ENCODE assay signal across 12 mouse cellular contexts in the genomic region with DNA sequence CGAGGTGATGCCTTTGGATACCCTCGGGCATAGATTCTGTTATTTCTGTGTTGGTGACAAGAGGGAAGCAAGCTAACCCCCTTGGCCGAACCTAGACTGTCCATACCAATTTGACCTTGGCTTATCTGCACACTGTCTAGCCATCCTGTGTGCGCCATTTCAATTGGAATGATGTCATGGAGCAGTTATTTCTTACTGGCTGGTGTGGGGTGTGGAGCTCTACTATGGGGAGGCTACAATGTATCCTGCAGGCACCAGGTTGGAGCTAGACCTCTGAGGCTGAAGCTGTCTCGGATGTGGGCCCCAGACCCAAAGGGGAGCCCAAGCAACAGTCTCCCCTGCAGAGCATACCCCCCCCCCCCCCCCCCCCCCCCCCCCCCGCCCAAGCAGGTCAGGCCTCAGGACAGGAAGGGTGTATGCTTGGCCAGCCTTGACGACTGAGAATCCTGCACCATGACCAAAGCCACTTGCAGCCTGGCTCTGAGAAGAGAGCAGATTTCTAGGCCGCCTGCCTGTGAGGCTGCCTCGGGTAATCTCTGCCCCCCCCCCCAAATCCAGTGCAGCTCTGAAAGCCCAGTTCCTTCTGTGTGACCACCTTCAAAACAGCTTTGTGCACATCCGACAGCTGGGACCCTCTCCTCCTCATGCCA. TPM values are rescaled to one million over a fixed set of nuclear protein-coding genes. Genes with fewer than 3 reads are reported as not detected.
A peak's percentile ranks its signal among the peaks of the same experiment; 100 is the strongest.
DNase-seq lines count a peak whose midpoint lies in the region; ATAC-seq and TF ChIP-seq lines count a peak whose summit lies in the region.
"Had no signal": no experiment of that assay in that cellular context is flagged by ENCODE, and none has a peak within 500 bp of the region (broad histone marks: within the 10 kb centered on the region; RNA-seq: fewer than 3 reads in every experiment).

Prrx2 (plus strand) TSS at position 600 of the 650 bp plus-strand sequence.

- peaks cover 7% of the 10 kb centered on the region for H3K4me1 ChIP-seq in forebrain, embryonic 11.5 days (replicated peaks; ENCODE audit: control insufficient read depth, insufficient read depth, low read length)
- peaks cover 10% of the 10 kb centered on the region for H3K4me1 ChIP-seq in forebrain, embryonic 14.5 days (ENCODE audit: control insufficient read depth, insufficient read depth, low read length)
- peaks cover 3% of the 10 kb centered on the region; the same call in 1 of the 2 replicates for H3K4me1 ChIP-seq in hindbrain, embryonic 11.5 days (replicated peaks; ENCODE audit: control insufficient read depth, insufficient read depth, low read length)
- H3K4me1 ChIP-seq in hindbrain, embryonic 14.5 days (replicated peaks; ENCODE audit: control insufficient read depth, insufficient read depth, low read length), result peaks cover 3% of the 10 kb centered on the region; the same call in 1 of the 2 replicates
- peaks cover 11% of the 10 kb centered on the region for H3K4me1 ChIP-seq in stomach, embryonic 15.5 days
- 0 out of 2 replicates have a peak, but pooled peaks cover 3% of the 10 kb centered on the region for H3K4me1 ChIP-seq in stomach, postnatal 0 days (replicated peaks; ENCODE audit: control insufficient read depth, insufficient read depth)
- H3K4me1 ChIP-seq in limb, embryonic 15.5 days, result peaks cover 44% of the 10 kb centered on the region

- no peak within 1 kb of the TSS for H3K4me2 ChIP-seq in forebrain, embryonic 11.5 days (ENCODE audit: low read depth, low read length, severe bottlenecking)
- H3K4me2 ChIP-seq in forebrain, embryonic 14.5 days (ENCODE audit: low read length), result no peak within 1 kb of the TSS
- H3K4me2 ChIP-seq in hindbrain, embryonic 11.5 days (replicated peaks; ENCODE audit: low read depth, low read length), result no peak within 1 kb of the TSS
- no peak within 1 kb of the TSS for H3K4me2 ChIP-seq in hindbrain, embryonic 14.5 days (replicated peaks)
- no peak within 1 kb of the TSS for H3K4me2 ChIP-seq in stomach, embryonic 15.5 days
- H3K4me2 ChIP-seq in stomach, postnatal 0 days (replicated peaks; ENCODE audit: low read depth), result no peak within 1 kb of the TSS
- H3K4me2 ChIP-seq in limb, embryonic 15.5 days, result peak within 1 kb of the TSS; percentile 1; the same call in 1 of the 2 replicates

- H3K27ac ChIP-seq in forebrain, embryonic 11.5 days (ENCODE audit: low read depth, low read length), result peak within 1 kb of the TSS; percentile 70
- no peak within 1 kb of the TSS for H3K27ac ChIP-seq in forebrain, embryonic 14.5 days (ENCODE audit: low read depth, low read length)
- H3K27ac ChIP-seq in hindbrain, embryonic 11.5 days (ENCODE audit: low read depth, low read length), result no peak within 1 kb of the TSS; the same call in 1 of the 2 replicates
- H3K27ac ChIP-seq in hindbrain, embryonic 14.5 days, result no peak within 1 kb of the TSS
- H3K27ac ChIP-seq in stomach, embryonic 15.5 days, result peak within 1 kb of the TSS; percentile 23; the same call in 1 of the 2 replicates
- no peak within 1 kb of the TSS for H3K27ac ChIP-seq in stomach, postnatal 0 days (replicated peaks)
- peak within 1 kb of the TSS; percentile 93 for H3K27ac ChIP-seq in limb, embryonic 15.5 days
- H3K27ac ChIP-seq: liver, embryonic 14.5 days had no signal

- no peak within 1 kb of the TSS for H3K9ac ChIP-seq in forebrain, embryonic 11.5 days (ENCODE audit: low read length)
- no peak within 1 kb of the TSS for H3K9ac ChIP-seq in forebrain, embryonic 14.5 days (ENCODE audit: low read length)
- no peak within 1 kb of the TSS for H3K9ac ChIP-seq in hindbrain, embryonic 11.5 days (ENCODE audit: low read depth, low read length)
- H3K9ac ChIP-seq in hindbrain, embryonic 14.5 days, result no peak within 1 kb of the TSS
- no peak within 1 kb of the TSS for H3K9ac ChIP-seq in stomach, embryonic 15.5 days
- no peak within 1 kb of the TSS for H3K9ac ChIP-seq in stomach, postnatal 0 days (ENCODE audit: low read length)
- H3K9ac ChIP-seq in limb, embryonic 15.5 days, result no peak within 1 kb of the TSS
- H3K9ac ChIP-seq: liver, embryonic 14.5 days had no signal

- no peaks in the 10 kb centered on the region for H3K36me3 ChIP-seq in forebrain, embryonic 11.5 days (ENCODE audit: control insufficient read depth, insufficient read depth, low read length)
- no peaks in the 10 kb centered on the region for H3K36me3 ChIP-seq in forebrain, embryonic 14.5 days (ENCODE audit: control insufficient read depth, insufficient read depth, low read length)
- no peaks in the 10 kb centered on the region for H3K36me3 ChIP-seq in hindbrain, embryonic 11.5 days (ENCODE audit: control insufficient read depth, insufficient read depth, low read length)
- no peaks in the 10 kb centered on the region for H3K36me3 ChIP-seq in hindbrain, embryonic 14.5 days (replicated peaks; ENCODE audit: control insufficient read depth, insufficient read depth)
- no peaks in the 10 kb centered on the region for H3K36me3 ChIP-seq in stomach, embryonic 15.5 days
- H3K36me3 ChIP-seq in stomach, postnatal 0 days (ENCODE audit: control insufficient read depth, insufficient read depth, low read length), result no peaks in the 10 kb centered on the region
- no peaks in the 10 kb centered on the region for H3K36me3 ChIP-seq in limb, embryonic 15.5 days

- no peaks in the 10 kb centered on the region for H3K9me3 ChIP-seq in forebrain, embryonic 11.5 days (ENCODE audit: control insufficient read depth, low read length)
- no peaks in the 10 kb centered on the region for H3K9me3 ChIP-seq in forebrain, embryonic 14.5 days (replicated peaks; ENCODE audit: control insufficient read depth, low read length)
- no peaks in the 10 kb centered on the region for H3K9me3 ChIP-seq in hindbrain, embryonic 11.5 days (ENCODE audit: control insufficient read depth, low read length)
- no peaks in the 10 kb centered on the region for H3K9me3 ChIP-seq in hindbrain, embryonic 14.5 days (ENCODE audit: control insufficient read depth, low read length)
- H3K9me3 ChIP-seq in stomach, embryonic 15.5 days, result no peaks in the 10 kb centered on the region
- H3K9me3 ChIP-seq in stomach, postnatal 0 days (ENCODE audit: control insufficient read depth, low read length), result no peaks in the 10 kb centered on the region
- H3K9me3 ChIP-seq in limb, embryonic 15.5 days, result no peaks in the 10 kb centered on the region

- no peak for TF ChIP-seq CTCF in stomach, postnatal 0 days (IDR thresholded peaks at IDR 0.05; ENCODE audit: low read depth)

- no peak within 1 kb of the TSS for H3K4me3 ChIP-seq in forebrain, embryonic 11.5 days (ENCODE audit: low read depth, low read length)
- no peak within 1 kb of the TSS for H3K4me3 ChIP-seq in forebrain, embryonic 14.5 days (ENCODE audit: low read depth, low read length)
- no peak within 1 kb of the TSS for H3K4me3 ChIP-seq in hindbrain, embryonic 11.5 days (ENCODE audit: low read depth, low read length)
- H3K4me3 ChIP-seq in hindbrain, embryonic 14.5 days (replicated peaks; ENCODE audit: low read length), result no peak within 1 kb of the TSS
- no peak within 1 kb of the TSS for H3K4me3 ChIP-seq in stomach, embryonic 15.5 days (replicated peaks)
- no peak within 1 kb of the TSS for H3K4me3 ChIP-seq in stomach, postnatal 0 days (ENCODE audit: low read depth, low read length)
- no peak within 1 kb of the TSS for H3K4me3 ChIP-seq in limb, embryonic 15.5 days

- no peak for TF ChIP-seq EP300 in stomach, postnatal 0 days (optimal IDR thresholded peaks at IDR 0.05)

- no peaks in the 10 kb centered on the region for H3K27me3 ChIP-seq in forebrain, embryonic 11.5 days (ENCODE audit: control insufficient read depth, insufficient read depth, low read length)
- H3K27me3 ChIP-seq in forebrain, embryonic 14.5 days (replicated peaks; ENCODE audit: control insufficient read depth, insufficient read depth, low read length), result no peaks in the 10 kb centered on the region
- H3K27me3 ChIP-seq in hindbrain, embryonic 11.5 days (ENCODE audit: control insufficient read depth, insufficient read depth, low read length), result no peaks in the 10 kb centered on the region
- H3K27me3 ChIP-seq in hindbrain, embryonic 14.5 days (ENCODE audit: control insufficient read depth, insufficient read depth, low read length), result no peaks in the 10 kb centered on the region
- H3K27me3 ChIP-seq in stomach, embryonic 15.5 days (replicated peaks), result no peaks in the 10 kb centered on the region
- no peaks in the 10 kb centered on the region for H3K27me3 ChIP-seq in stomach, postnatal 0 days (ENCODE audit: control insufficient read depth, insufficient read depth, low read length)
- no peaks in the 10 kb centered on the region for H3K27me3 ChIP-seq in limb, embryonic 15.5 days

- WGBS in forebrain, embryonic 11.5 days, result 63% methylated on average over 9 of the region's 10 CpGs
- WGBS in forebrain, embryonic 14.5 days, result 71% methylated on average over 8 of the region's 10 CpGs
- WGBS in hindbrain, embryonic 11.5 days, result 64% methylated on average over 9 of the region's 10 CpGs
- WGBS in hindbrain, embryonic 14.5 days, result 68% methylated on average over 9 of the region's 10 CpGs
- WGBS in stomach, embryonic 15.5 days, result 64% methylated on average over 8 of the region's 10 CpGs
- WGBS in stomach, postnatal 0 days, result 75% methylated on average over 8 of the region's 10 CpGs
- 41% methylated on average over 9 of the region's 10 CpGs for WGBS in limb, embryonic 15.5 days

- no peak for DNase-seq in forebrain, embryonic 11.5 days (ENCODE audit: low spot score)
- no peak for DNase-seq in forebrain, embryonic 14.5 days (ENCODE audit: low spot score)
- DNase-seq in hindbrain, embryonic 11.5 days (ENCODE audit: low spot score), result no peak
- DNase-seq in hindbrain, embryonic 14.5 days (ENCODE audit: low spot score), result no peak
- DNase-seq in stomach, postnatal 0 days (ENCODE audit: low spot score), result no peak
- no peak for DNase-seq in layer of hippocampus, adult 11-12 months (ENCODE audit: low spot score)
- DNase-seq: adrenal gland, adult 8-10 months; kidney, adult 11 months; thymus, postnatal 4 days had no signal

- no peak for ATAC-seq in forebrain, embryonic 11.5 days (replicated peaks; ENCODE audit: low FRiP score)
- ATAC-seq in forebrain, embryonic 14.5 days, result no peak
- ATAC-seq in hindbrain, embryonic 11.5 days (ENCODE audit: low FRiP score), result no peak
- ATAC-seq in hindbrain, embryonic 14.5 days (ENCODE audit: low FRiP score), result no peak
- no peak for ATAC-seq in stomach, embryonic 15.5 days (ENCODE audit: insufficient read depth, low FRiP score, low read depth)
- ATAC-seq in stomach, postnatal 0 days (ENCODE audit: low FRiP score, low TSS enrichment), result no peak
- no peak for ATAC-seq in limb, embryonic 15.5 days (ENCODE audit: insufficient number of reproducible peaks, low FRiP score, low TSS enrichment, low read depth)

RNA-seq across cellular contexts. Expression of gene Prrx2, which starts in this region (rescaled TPM):
- 30.8 and 33.6 TPM in 2 replicates for polyA plus RNA-seq in forebrain, embryonic 11.5 days (2014; fragmentation: Nextera tagmentation; extraction: Ambion mirVana)
- polyA plus RNA-seq in forebrain, embryonic 14.5 days (2014; fragmentation: Nextera tagmentation; extraction: Ambion mirVana), result 2.9 and 3.0 TPM in 2 replicates
- 36.7 and 39.7 TPM in 2 replicates for polyA plus RNA-seq in hindbrain, embryonic 11.5 days (2014; fragmentation: Nextera tagmentation; extraction: Ambion mirVana)
- 3.7 and 3.9 TPM in 2 replicates for polyA plus RNA-seq in hindbrain, embryonic 14.5 days (2014; fragmentation: Nextera tagmentation; extraction: Ambion mirVana)
- polyA plus RNA-seq in stomach, embryonic 15.5 days (2015; fragmentation: Nextera tagmentation; extraction: Ambion mirVana), result 3.8 and 4.3 TPM in 2 replicates
- polyA plus RNA-seq in stomach, postnatal 0 days (2015; fragmentation: Nextera tagmentation; extraction: Ambion mirVana), result 1.8 and 2.0 TPM in 2 replicates
- polyA plus RNA-seq in limb, embryonic 15.5 days (2015; fragmentation: Nextera tagmentation; extraction: Ambion mirVana), result 47.6 and 65.0 TPM in 2 replicates

Comparison
In these comparisons a context has a peak if more than half of its experiments do, and no peak if none do; other contexts are left out.
1. H3K27ac ChIP-seq: peak in forebrain, embryonic 11.5 days (single experiment), stomach, embryonic 15.5 days (single experiment) and limb, embryonic 15.5 days (single experiment); none in forebrain, embryonic 14.5 days (single experiment), hindbrain, embryonic 11.5 days (single experiment), hindbrain, embryonic 14.5 days (single experiment) and stomach, postnatal 0 days (single experiment).